Mouse (Mus musculus) lung, adult 2 months (tissue): ENCODE results near the gene Fam151a.

Source experiments
- CTCF ChIP-seq: fragments of 200-500 bp; IDR thresholded peaks from 2 replicates; pipeline ENCODE4 v1.5.1; 2011; ENCODE audit warnings: mild to moderate bottlenecking, low read length, control low read depth; ENCODE audit not compliant: insufficient read depth
- POLR2A ChIP-seq: fragments of 200-500 bp; IDR thresholded peaks from 2 replicates; pipeline ENCODE4 v1.6.1; 2011; ENCODE audit warnings: low read depth, mild to moderate bottlenecking, control low read depth, low read length, borderline replicate concordance; ENCODE audit errors: extremely low read depth

- TF ChIP-seq CTCF (no peak), POLR2A (no peak)
Measured at GRCm38 (mm10) chr4:106730814-106731213, 2.9 kb upstream of the Fam151a start, which contains the start of gene Mroh7.
